In the genomic region with DNA sequence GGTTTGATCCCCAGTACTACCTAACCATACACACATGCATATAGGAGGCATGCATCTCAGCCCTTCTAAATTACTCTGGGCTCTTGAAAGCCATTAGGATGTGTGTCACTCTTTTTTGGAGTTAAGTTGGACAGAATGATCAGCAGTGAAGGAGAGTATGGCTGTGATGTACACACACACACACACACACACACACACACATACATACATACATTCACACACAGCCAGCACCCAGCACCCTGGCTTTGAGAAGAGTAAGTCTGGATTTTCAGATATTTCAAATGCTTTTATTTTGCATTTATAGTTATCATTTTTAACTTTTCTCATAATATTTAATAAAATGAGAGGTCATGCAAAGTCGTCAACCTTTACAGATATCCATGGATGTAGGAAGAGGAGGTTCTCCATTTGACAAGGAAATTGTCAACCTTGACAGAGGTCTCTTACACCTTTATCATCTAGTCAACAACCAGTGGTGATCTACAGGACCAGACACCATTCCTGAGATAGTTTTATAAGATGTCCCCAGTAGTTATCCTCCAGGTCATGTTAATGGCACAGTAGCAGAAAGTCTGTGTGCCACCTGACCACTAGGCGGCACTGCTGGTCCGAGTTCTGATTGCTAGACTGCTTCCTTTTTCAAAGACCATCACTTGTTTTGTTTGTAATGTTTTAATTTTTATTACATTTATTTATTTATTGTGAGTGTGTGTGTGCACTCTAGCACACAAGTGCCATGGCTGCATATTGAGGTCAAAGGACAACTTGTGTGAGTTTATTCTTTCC, we compare ENCODE assay signal across 9 mouse cellular contexts. TPM values are rescaled to one million over a fixed set of nuclear protein-coding genes. Genes with fewer than 3 reads are reported as not detected.
DNase-seq lines count a peak whose midpoint lies in the region; ATAC-seq and TF ChIP-seq lines count a peak whose summit lies in the region.
"Had no signal": no experiment of that assay in that cellular context is flagged by ENCODE, and none has a peak within 500 bp of the region (broad histone marks: within the 10 kb centered on the region; RNA-seq: fewer than 3 reads in every experiment).

No protein-coding gene starts in this region.

- dilution Hi-C loops in CH12.LX (cut with MboI; ENCODE audit: extremely low pct_ligation_motif_present, extremely low pct_unique_long_range_greater_than_20kb, low sequenced_read_pairs) = no loop called here

- TF ChIP-seq EP300 in CH12.LX (IDR thresholded peaks at IDR 0.05; ENCODE audit: low read length) = no peak

- WGBS in embryonic facial prominence, embryonic 11.5 days = 33% methylated on average over 3 of the region's 3 CpGs

- H3K4me1 ChIP-seq in CH12.LX (ENCODE audit: control insufficient read depth in 1 of 2, insufficient read depth in 2 of 2) = peaks cover 4 to 19% of the 10 kb centered on the region in 2 experiments; a peak in 3 of 4 replicates
- H3K4me1 ChIP-seq in embryonic facial prominence, embryonic 11.5 days (ENCODE audit: control insufficient read depth, insufficient read depth, low read length) = no peaks in the 10 kb centered on the region

- peak; percentile 72 for DNase-seq in CH12.LX (ENCODE audit: extremely low read depth)
- peak; percentile 83 to 88 for DNase-seq in adrenal gland, postnatal 36 days
- peak; percentile 78 for DNase-seq in embryonic facial prominence, embryonic 11.5 days (ENCODE audit: low spot score)
- peak; percentile 79 for DNase-seq in heart, adult 8-10 months (ENCODE audit: low spot score)
- peak; percentile 39 to 81 for DNase-seq in layer of hippocampus, adult 18-20 months (ENCODE audit: low spot score in 2 of 2)
- peak; percentile 85 for DNase-seq in lung, postnatal 10 days
- peak; percentile 42 for DNase-seq in retina, adult 2 months (ENCODE audit: low read depth, low spot score)
- DNase-seq in thymus, postnatal 4 days = peak; percentile 94

- peaks cover 0 to 6% of the 10 kb centered on the region in 2 experiments for H3K36me3 ChIP-seq in CH12.LX (replicated peaks in 1 of 2; ENCODE audit: control insufficient read depth in 1 of 2, insufficient read depth in 1 of 2, low read length in 1 of 2)
- no peaks in the 10 kb centered on the region for H3K36me3 ChIP-seq in embryonic facial prominence, embryonic 11.5 days (replicated peaks; ENCODE audit: control insufficient read depth, insufficient read depth, low read depth, low read length)

- H3K27me3 ChIP-seq in CH12.LX (replicated peaks) = no peaks in the 10 kb centered on the region
- no peaks in the 10 kb centered on the region for H3K27me3 ChIP-seq in embryonic facial prominence, embryonic 11.5 days (ENCODE audit: control insufficient read depth, insufficient read depth, low read length)
- H3K27me3 ChIP-seq: heart, embryonic 13.5 days had no signal

- H3K9me3 ChIP-seq in CH12.LX (replicated peaks; ENCODE audit: low read length) = no peaks in the 10 kb centered on the region
- no peaks in the 10 kb centered on the region for H3K9me3 ChIP-seq in embryonic facial prominence, embryonic 11.5 days (replicated peaks; ENCODE audit: control insufficient read depth, low read length)
- H3K9me3 ChIP-seq: heart, embryonic 13.5 days had no signal

- no peak overlapping the region for H3K4me2 ChIP-seq in CH12.LX (ENCODE audit: insufficient read depth, low read depth, poor library complexity, severe bottlenecking)
- no peak overlapping the region for H3K4me2 ChIP-seq in embryonic facial prominence, embryonic 11.5 days (ENCODE audit: low read depth, low read length)
- H3K4me2 ChIP-seq: heart, embryonic 13.5 days had no signal

- no peak overlapping the region for H3K4me3 ChIP-seq in CH12.LX (replicated peaks in 1 of 3; ENCODE audit: low read depth in 2 of 3, low read length in 2 of 3, poor library complexity in 1 of 3)
- no peak overlapping the region for H3K4me3 ChIP-seq in embryonic facial prominence, embryonic 11.5 days (ENCODE audit: low read depth, low read length)
- H3K4me3 ChIP-seq: heart, embryonic 13.5 days had no signal

- H3K27ac ChIP-seq in CH12.LX (ENCODE audit: insufficient read depth, low read depth) = no peak overlapping the region
- H3K27ac ChIP-seq in embryonic facial prominence, embryonic 11.5 days (replicated peaks; ENCODE audit: low read depth, low read length) = no peak overlapping the region
- H3K27ac ChIP-seq: heart, embryonic 13.5 days had no signal

- no peak overlapping the region for H3K9ac ChIP-seq in CH12.LX (ENCODE audit: insufficient read depth, low read depth)
- no peak overlapping the region for H3K9ac ChIP-seq in embryonic facial prominence, embryonic 11.5 days (replicated peaks; ENCODE audit: low read length)
- H3K9ac ChIP-seq: heart, embryonic 13.5 days had no signal

- TF ChIP-seq RAD21 in CH12.LX (IDR thresholded peaks at IDR 0.05; ENCODE audit: low read depth, low read length) = peak; percentile 97

- no peak for TF ChIP-seq POLR2A in CH12.LX (IDR thresholded peaks at IDR 0.05; ENCODE audit: low read depth, low read length)

- TF ChIP-seq CTCF in CH12.LX (conservative IDR thresholded peaks at IDR 0.05 in 1 of 2, IDR thresholded peaks at IDR 0.05 in 1 of 2; ENCODE audit: low read depth in 2 of 2, low read length in 2 of 2) = peak; percentile 97 to 98

- H3K79me2 ChIP-seq in CH12.LX (replicated peaks; ENCODE audit: control insufficient read depth, extremely low read depth, insufficient read depth, poor library complexity, severe bottlenecking) = no peaks in the 10 kb centered on the region

- in situ Hi-C loops in CH12.LX (cut with MboI; ENCODE audit: low pct_ligation_motif_present, low pct_unique_long_range_greater_than_20kb, low sequenced_read_pairs) = loop anchor here (25.0 kb wide), 1 partner anchor 1079 kb away; no protein-coding TSS in a partner anchor

- ATAC-seq in embryonic facial prominence, embryonic 11.5 days (replicated peaks; ENCODE audit: insufficient number of reproducible peaks, low FRiP score, low TSS enrichment, low read depth) = peak; percentile 72

TF ChIP-seq in CH12.LX, 34 proteins besides CTCF, POLR2A, EP300 and RAD21:
- TF ChIP-seq ZMIZ1 (IDR thresholded peaks at IDR 0.05; ENCODE audit: low read depth, low read length) (no peak), IRF4 (IDR thresholded peaks at IDR 0.05; ENCODE audit: low read depth, low read length) (0 out of 2 replicates have a peak, but pooled peaks have one; percentile 36), NELFE (IDR thresholded peaks at IDR 0.05; ENCODE audit: low read depth, low read length) (peak; percentile 30; the same call in 1 of the 2 replicates), TBP (conservative IDR thresholded peaks at IDR 0.05; ENCODE audit: low read depth, low read length) (no peak), ELF1 (IDR thresholded peaks at IDR 0.05; ENCODE audit: low read depth, low read length) (no peak), SMC3 (IDR thresholded peaks at IDR 0.05; ENCODE audit: low read depth, low read length) (peak; percentile 92), MYC (IDR thresholded peaks at IDR 0.05; ENCODE audit: low read depth, low read length) (0 out of 2 replicates have a peak, but pooled peaks have one; percentile 14), ZC3H11A (IDR thresholded peaks at IDR 0.05; ENCODE audit: low read depth, low read length) (peak; percentile 80)
TF ChIP-seq in CH12.LX: peak in this region for 5.

RNA-seq across cellular contexts. Expression of a gene that starts 29.3 kb away (rescaled TPM):
- total RNA-seq in CH12.LX (2012; rRNA removed) = 5.7 and 6.4 TPM in 2 replicates
- 8.9 and 11.4 TPM in 2 replicates for total RNA-seq in CH12.LX (2014; rRNA removed)
- polyA plus RNA-seq in CH12.LX (2012; ENCODE audit: insufficient read length, low read depth) = 8.1 and 8.8 TPM in 2 replicates
- 10 to 100 TPM; 34.8 to 59.8 TPM for total RNA-seq in adrenal gland, postnatal 36 days (2021)
- 14.6 and 15.0 TPM in 2 replicates for polyA plus RNA-seq in embryonic facial prominence, embryonic 11.5 days (2014; fragmentation: Nextera tagmentation; extraction: Ambion mirVana)
- 10 to 100 TPM; 12.8 to 16.0 (median 15.8) TPM for total RNA-seq in heart, adult 8-10 months (2022)
- total RNA-seq in layer of hippocampus, adult 18-20 months (2021) = 10 to 100 TPM; 57.7 to 58.8 TPM

Comparison
In these comparisons a context has a peak if more than half of its experiments do, and no peak if none do; other contexts are left out.
1. DNase-seq: peak in every context shown above with its lines; median percentile 94 in thymus, postnatal 4 days; 86 in adrenal gland, postnatal 36 days; 85 in lung, postnatal 10 days; 79 in heart, adult 8-10 months; 78 in embryonic facial prominence, embryonic 11.5 days; 72 in CH12.LX; 60 in layer of hippocampus, adult 18-20 months; 42 in retina, adult 2 months.